Mouse (Mus musculus) myocyte (in vitro differentiated cells): Measurements from ENCODE around the gene Spsb1.

Experiments used
- MAX ChIP-seq: IDR thresholded peaks from one replicate; pipeline ENCODE4 v1.6.1; 2011; ENCODE audit warnings: low read depth, mild to moderate bottlenecking, control low read depth
- MYOD1 ChIP-seq, 3 experiments: IDR thresholded peaks; one replicate each; pipeline ENCODE4 v1.6.1; 2011; ENCODE audit warnings: control low read depth in 2 of 3, low read depth in 2 of 3, mild to moderate bottlenecking in 2 of 3, moderate library complexity in 1 of 3; ENCODE audit not compliant: insufficient read length in 2 of 3, control insufficient read depth in 1 of 3
- POLR2A ChIP-seq: IDR thresholded peaks from one replicate; pipeline ENCODE4 v1.6.1; 2011; ENCODE audit warnings: low read depth, mild to moderate bottlenecking, control low read depth, moderate library complexity; ENCODE audit not compliant: insufficient read length
- POLR2AphosphoS2 ChIP-seq: IDR thresholded peaks from one replicate; pipeline ENCODE4 v1.6.1; 2011; ENCODE audit warnings: low read depth, control low read depth; ENCODE audit not compliant: insufficient read length
- SRF ChIP-seq: IDR thresholded peaks from one replicate; pipeline ENCODE4 v1.6.1; 2011; ENCODE audit warnings: low read depth; ENCODE audit not compliant: control insufficient read depth, insufficient read length
- USF1 ChIP-seq: IDR thresholded peaks from one replicate; pipeline ENCODE4 v1.6.1; 2011; ENCODE audit warnings: low read depth, mild to moderate bottlenecking, control low read depth, moderate library complexity

DNA sequence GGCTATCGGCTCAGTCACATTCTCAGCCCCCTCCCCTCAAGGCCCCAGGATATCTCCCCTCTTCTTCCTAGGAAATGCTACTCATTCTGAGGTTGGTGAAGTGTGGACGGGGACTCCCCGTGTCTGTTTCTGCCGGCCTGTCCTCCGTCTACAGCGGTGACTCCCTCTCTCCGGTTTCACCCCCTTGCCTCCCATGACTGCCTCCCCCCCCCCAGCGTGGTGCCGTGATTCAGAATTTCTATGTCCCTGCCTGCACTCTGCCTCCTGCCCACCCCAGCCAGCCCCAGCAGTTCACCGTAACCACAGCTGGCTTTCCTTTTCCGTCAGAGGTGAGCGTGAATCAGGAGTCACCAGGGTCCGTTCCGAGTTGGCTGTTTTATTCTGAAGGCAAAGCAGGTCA, 86.1 kb downstream of the Spsb1 start:
- TF ChIP-seq POLR2A (no peak), SRF (no peak), USF1 (no peak), MYOD1 (IDR thresholded peaks at IDR 0.05; ENCODE audit: control insufficient read depth in 1 of 3, insufficient read length in 2 of 3, low read depth in 2 of 3) (no peak), POLR2AphosphoS2 (no peak), MAX (no peak)
